Mouse (Mus musculus) testis, adult 2 months (tissue): ENCODE measurements around the gene Rccd1. TPM values are rescaled to one million over a fixed set of nuclear protein-coding genes. Genes with fewer than 3 reads are reported as not detected.
A peak's percentile ranks its signal among the peaks of the same experiment; 100 is the strongest.

Experiments used
- H3K27ac ChIP-seq: fragments of 200-500 bp; 2 replicates; pipeline ENCODE4 v1.5.1; 2012; ENCODE audit warnings: low read depth, low read length; ENCODE audit not compliant: control insufficient read depth, insufficient read depth
- H3K27me3 ChIP-seq: fragments of 200-500 bp; 2 replicates; pipeline ENCODE4 v1.6.1; 2012; ENCODE audit warnings: mild to moderate bottlenecking, low read length, moderate library complexity; ENCODE audit not compliant: control insufficient read depth, insufficient read depth
- H3K36me3 ChIP-seq: fragments of 200-500 bp; 2 replicates; pipeline ENCODE4 v1.6.1; 2012; ENCODE audit warnings: mild to moderate bottlenecking, low read length; ENCODE audit not compliant: control insufficient read depth, insufficient read depth
- H3K4me1 ChIP-seq: fragments of 200-500 bp; 2 replicates; pipeline ENCODE4 v1.6.1; 2012; ENCODE audit warnings: low read length; ENCODE audit not compliant: control insufficient read depth, insufficient read depth
- H3K4me3 ChIP-seq: fragments of 200-500 bp; 2 replicates; pipeline ENCODE4 v1.5.1; 2012; ENCODE audit warnings: low read depth, mild to moderate bottlenecking, low read length, moderate library complexity, mixed read lengths; ENCODE audit not compliant: control insufficient read depth
- CTCF ChIP-seq: fragments of 200-500 bp; IDR thresholded peaks from 2 replicates; pipeline ENCODE4 v1.5.1; 2012; ENCODE audit warnings: low read depth, mild to moderate bottlenecking, inconsistent platforms, low read length, moderate library complexity; ENCODE audit not compliant: control insufficient read depth, insufficient read depth, insufficient replicate concordance
- POLR2A ChIP-seq: fragments of 200-500 bp; IDR thresholded peaks from 2 replicates; pipeline ENCODE4 v1.6.1; 2012; ENCODE audit warnings: low read depth, mild to moderate bottlenecking, inconsistent platforms, low read length, moderate library complexity; ENCODE audit not compliant: control insufficient read depth
- polyA plus RNA-seq: library from polyadenylated mRNA; depleted of rRNA; stranded (reverse); fragments of >200 nt; gene quantifications from 2 replicates; pipeline ENCODE4 v1.2.3, GENCODE M21; 2012; rRNA removed

Gene Rccd1
- polyA plus RNA-seq, 1 experiment, result 5.6 TPM

- peak overlapping the region; percentile 93 for H3K4me3 ChIP-seq
- no peaks in the 10 kb centered on the region for H3K27me3 ChIP-seq
- no peaks in the 10 kb centered on the region; the same call in 1 of the 2 replicates for H3K4me1 ChIP-seq
- no peak overlapping the region for H3K27ac ChIP-seq
- H3K36me3 ChIP-seq, result no peaks in the 10 kb centered on the region; the same call in 1 of the 2 replicates
- TF ChIP-seq CTCF (no peak), POLR2A (no peak)
Observed at GRCm38 (mm10) chr7:80246859-80247258, 77.4 kb downstream of the Rccd1 start.

GRCm38 (mm10) chr7:80246148-80246721 is 78.0 kb downstream of the Rccd1 start, which contains the start of gene Ttll13:
Gene Ttll13, plus strand, starts transcription at chr7:80246376.
- Histone ChIP-seq H3K36me3 (no peaks in the 10 kb centered on the region; the same call in 1 of the 2 replicates), H3K4me1 (no peaks in the 10 kb centered on the region; the same call in 1 of the 2 replicates), H3K4me3 (peak within 1 kb of the TSS; percentile 93), H3K27ac (peak within 1 kb of the TSS; percentile 91), H3K27me3 (no peaks in the 10 kb centered on the region)
- peak; percentile 14; the same call in 1 of the 2 replicates for TF ChIP-seq CTCF
- TF ChIP-seq POLR2A, result peak; percentile 64

GRCm38 (mm10) chr7:80244851-80245250 is 79.4 kb downstream of the Rccd1 start:
- no peaks in the 10 kb centered on the region for H3K27me3 ChIP-seq
- no peaks in the 10 kb centered on the region; the same call in 1 of the 2 replicates for H3K36me3 ChIP-seq
- H3K27ac ChIP-seq, result no peak overlapping the region
- TF ChIP-seq CTCF (no peak), POLR2A (no peak)
- no peaks in the 10 kb centered on the region; the same call in 1 of the 2 replicates for H3K4me1 ChIP-seq
- H3K4me3 ChIP-seq, result peak overlapping the region; percentile 23; the same call in 1 of the 2 replicates

Other genes starting within 250 kb of the Rccd1 start
- 9.6 and 11.2 TPM in 2 replicates for gene Idh2, start 209.1 kb downstream of the Rccd1 start, polyA plus RNA-seq
- gene Sema4b, start 137.6 kb downstream of the Rccd1 start, polyA plus RNA-seq, result 5.2 and 5.6 TPM in 2 replicates
- 406 and 411 TPM in 2 replicates for gene Cib1, start 91.6 kb downstream of the Rccd1 start, polyA plus RNA-seq
- gene Gdpgp1, start 91.6 kb downstream of the Rccd1 start, polyA plus RNA-seq, result 1.7 and 1.8 TPM in 2 replicates
- gene Ttll13, start 78.1 kb downstream of the Rccd1 start, polyA plus RNA-seq, result 361 and 376 TPM in 2 replicates
- 10.1 and 10.3 TPM in 2 replicates for gene Ngrn, start 63.2 kb downstream of the Rccd1 start, polyA plus RNA-seq
- 8.7 and 9.4 TPM in 2 replicates for gene Vps33b, start 54.8 kb downstream of the Rccd1 start, polyA plus RNA-seq
- gene Prc1, start 30.0 kb downstream of the Rccd1 start, polyA plus RNA-seq, result 44.8 and 47.7 TPM in 2 replicates
- 9.4 and 21.9 TPM in 2 replicates for gene Unc45a, start 16.6 kb upstream of the Rccd1 start, polyA plus RNA-seq
- 15.5 and 23.7 TPM in 2 replicates for gene Hddc3, start 18.6 kb upstream of the Rccd1 start, polyA plus RNA-seq
- gene Man2a2, start 46.9 kb upstream of the Rccd1 start, polyA plus RNA-seq, result 62.1 and 71.5 TPM in 2 replicates
- 1.5 TPM in 2 replicates for gene Fes, start 63.5 kb upstream of the Rccd1 start, polyA plus RNA-seq
- gene Furin, start 81.0 kb upstream of the Rccd1 start, polyA plus RNA-seq, result 8.2 and 8.3 TPM in 2 replicates
- gene Blm, start 210.7 kb upstream of the Rccd1 start, polyA plus RNA-seq, result 6.3 and 7.0 TPM in 2 replicates